Mouse (Mus musculus): ENCODE results near the gene Fcgbp. TPM values are rescaled to one million over a fixed set of nuclear protein-coding genes. Genes with fewer than 3 reads are reported as not detected.
A peak's percentile ranks its signal among the peaks of the same experiment; 100 is the strongest.

Gene Fcgbp
- 0.40 and 0.41 TPM in 2 replicates for polyA plus RNA-seq (2014; fragmentation: Nextera tagmentation; extraction: Ambion mirVana)

DNA sequence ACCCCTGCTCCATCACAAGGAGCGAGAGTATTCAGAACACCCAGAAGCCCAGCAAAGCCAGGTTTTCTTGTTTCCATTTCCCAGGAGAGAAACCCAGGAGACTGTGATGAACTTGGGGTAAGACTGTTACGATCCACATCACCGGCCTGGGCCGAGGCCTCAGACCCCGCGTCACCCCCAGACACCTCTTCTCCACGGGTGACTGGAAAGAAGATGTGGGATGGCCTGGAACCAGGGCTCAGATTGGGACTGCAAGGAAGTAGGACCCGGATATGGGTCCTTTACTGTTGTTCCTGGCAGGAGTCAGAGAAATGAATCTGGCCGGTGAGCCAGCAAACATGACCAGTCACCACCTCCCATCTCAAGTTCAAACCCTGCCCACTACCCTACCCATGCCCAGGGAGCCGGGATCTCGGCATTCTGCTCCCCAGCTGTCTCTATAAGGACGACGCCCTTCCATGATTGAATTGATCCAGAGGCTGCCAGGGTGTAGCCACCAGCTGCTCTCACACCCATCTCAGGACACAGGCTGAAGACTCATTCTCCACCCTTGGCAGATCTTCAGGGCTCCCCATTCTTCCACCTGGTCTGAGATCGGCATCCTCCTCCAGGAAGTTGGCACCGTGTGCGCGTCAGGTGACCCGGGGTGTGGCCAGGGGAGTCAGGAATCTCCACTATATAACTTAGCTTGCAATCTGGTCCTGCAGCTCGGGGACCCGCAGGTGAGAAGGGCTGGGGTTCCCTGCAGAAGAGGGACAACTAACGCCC lies at the start of gene Fcgbp:
TSS of gene Fcgbp (plus strand) at position 706 of the 768 bp plus-strand sequence.
- H3K27me3 ChIP-seq (ENCODE audit: control insufficient read depth, insufficient read depth, low read length): no peaks in the 10 kb centered on the region
- ATAC-seq (ENCODE audit: insufficient number of reproducible peaks, low FRiP score, low TSS enrichment, low read depth): no peak
- H3K4me1 ChIP-seq (ENCODE audit: control insufficient read depth, insufficient read depth, low read length): no peaks in the 10 kb centered on the region; the same call in 1 of the 2 replicates
- no peaks in the 10 kb centered on the region for H3K9me3 ChIP-seq (ENCODE audit: control insufficient read depth, low read length)
- H3K4me2 ChIP-seq (ENCODE audit: low read depth, severe bottlenecking): no peak within 1 kb of the TSS
- no peak within 1 kb of the TSS for H3K9ac ChIP-seq (ENCODE audit: low read length)
- H3K4me3 ChIP-seq (ENCODE audit: low read depth, low read length): no peak within 1 kb of the TSS
- H3K36me3 ChIP-seq (ENCODE audit: control insufficient read depth, insufficient read depth, low read length): no peaks in the 10 kb centered on the region
- 86% methylated on average over 21 of the region's 21 CpGs for WGBS
- H3K27ac ChIP-seq (replicated peaks; ENCODE audit: low read depth, low read length): no peak within 1 kb of the TSS
- no peak for DNase-seq (ENCODE audit: low spot score)

DNA sequence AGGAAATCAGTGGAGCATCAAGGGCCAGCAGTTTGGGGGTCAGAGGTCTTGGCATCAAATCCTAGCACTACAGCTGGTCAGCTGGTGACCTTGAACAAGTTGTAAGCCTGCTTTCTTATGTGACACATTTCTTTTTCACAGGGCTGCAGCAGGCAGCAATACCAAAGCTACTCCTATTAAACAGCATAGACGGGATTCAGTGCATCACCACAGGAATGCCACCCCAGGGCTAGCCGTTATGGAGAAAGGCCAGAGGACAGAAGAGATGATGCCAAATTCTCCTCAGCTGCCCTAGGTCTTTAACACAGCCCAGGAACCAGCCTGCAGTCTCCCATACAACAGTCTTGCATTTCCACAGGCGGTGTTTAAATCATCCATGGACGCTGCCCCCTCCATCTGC lies 26.5 kb upstream of the Fcgbp start:
- no peak overlapping the region for H3K4me2 ChIP-seq (ENCODE audit: low read depth, severe bottlenecking)
- 0 out of 2 replicates have a peak, but pooled peaks cover 3% of the 10 kb centered on the region for H3K4me1 ChIP-seq (ENCODE audit: control insufficient read depth, insufficient read depth, low read length)
- DNase-seq (ENCODE audit: low spot score): no peak
- H3K9me3 ChIP-seq (ENCODE audit: control insufficient read depth, low read length): no peaks in the 10 kb centered on the region
- ATAC-seq (ENCODE audit: insufficient number of reproducible peaks, low FRiP score, low TSS enrichment, low read depth): no peak
- no peaks in the 10 kb centered on the region for H3K27me3 ChIP-seq (ENCODE audit: control insufficient read depth, insufficient read depth, low read length)
- peaks cover 34% of the 10 kb centered on the region for H3K36me3 ChIP-seq (ENCODE audit: control insufficient read depth, insufficient read depth, low read length)
- WGBS: 86% methylated on average over 4 of the region's 4 CpGs
- H3K27ac ChIP-seq (replicated peaks; ENCODE audit: low read depth, low read length): no peak overlapping the region
- no peak overlapping the region for H3K9ac ChIP-seq (ENCODE audit: low read length)
- H3K4me3 ChIP-seq (ENCODE audit: low read depth, low read length): no peak overlapping the region

DNA sequence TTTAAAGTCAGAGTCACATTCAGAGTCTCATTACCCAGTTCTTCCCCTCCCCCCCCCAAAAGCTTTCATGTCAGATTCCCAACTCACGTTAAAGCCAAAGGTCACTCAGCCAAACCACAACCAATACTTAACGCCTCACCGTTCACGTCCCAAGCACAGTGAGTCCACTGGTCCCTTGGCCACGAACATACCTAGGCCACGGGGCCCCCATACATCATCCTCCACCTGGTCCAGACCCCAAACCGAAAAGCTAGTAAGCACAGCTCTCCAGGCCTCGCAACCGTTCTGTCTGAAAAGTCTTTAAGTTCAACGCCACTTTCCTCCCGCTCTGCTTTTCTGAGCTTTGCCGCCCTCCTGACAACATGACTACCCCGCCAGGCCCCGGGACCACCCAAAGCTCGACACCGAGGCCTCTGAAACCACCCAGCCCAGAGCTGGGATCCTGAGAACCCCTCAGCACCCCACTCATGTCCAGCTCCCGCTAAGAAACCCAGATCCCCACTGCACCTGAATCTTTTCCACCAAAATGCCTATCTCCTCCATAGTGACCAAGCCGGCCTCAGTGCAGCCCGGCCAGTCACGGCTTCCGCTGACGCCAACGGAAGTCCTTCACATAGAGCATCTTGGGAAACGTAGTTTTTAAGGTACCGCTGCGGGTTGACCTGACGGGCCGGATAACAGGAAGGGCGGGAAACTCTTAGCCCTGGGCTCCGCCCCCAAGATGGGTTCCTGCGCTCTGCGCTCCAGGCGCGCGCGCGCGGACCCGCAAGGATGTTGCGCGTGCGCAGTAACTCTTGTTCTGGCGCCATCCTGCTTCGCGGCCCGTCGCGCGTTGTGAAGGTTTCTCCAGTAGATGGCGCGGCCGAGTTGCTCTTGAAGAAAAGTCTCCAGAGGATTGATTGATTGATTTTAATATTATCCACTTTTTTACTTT lies 21.3 kb upstream of the Fcgbp start, which contains the start of gene Psmc4:
TSS of gene Psmc4 (minus strand) at position 626 of the 934 bp plus-strand sequence.
- WGBS: under 1% methylated on average over 52 of the region's 52 CpGs
- DNase-seq (ENCODE audit: low spot score) (peak; percentile 98), ATAC-seq (ENCODE audit: insufficient number of reproducible peaks, low FRiP score, low TSS enrichment, low read depth) (peak; percentile 93)
- Histone ChIP-seq H3K4me1 (ENCODE audit: control insufficient read depth, insufficient read depth, low read length) (0 out of 2 replicates have a peak, but pooled peaks cover 3% of the 10 kb centered on the region), H3K9me3 (ENCODE audit: control insufficient read depth, low read length) (no peaks in the 10 kb centered on the region), H3K36me3 (ENCODE audit: control insufficient read depth, insufficient read depth, low read length) (peaks cover 21% of the 10 kb centered on the region), H3K4me3 (ENCODE audit: low read depth, low read length) (peak within 1 kb of the TSS; percentile 84), H3K4me2 (ENCODE audit: low read depth, severe bottlenecking) (peak within 1 kb of the TSS; percentile 67), H3K27me3 (ENCODE audit: control insufficient read depth, insufficient read depth, low read length) (no peaks in the 10 kb centered on the region), H3K9ac (ENCODE audit: low read length) (peak within 1 kb of the TSS; percentile 73), H3K27ac (replicated peaks; ENCODE audit: low read depth, low read length) (no peak within 1 kb of the TSS)

DNA sequence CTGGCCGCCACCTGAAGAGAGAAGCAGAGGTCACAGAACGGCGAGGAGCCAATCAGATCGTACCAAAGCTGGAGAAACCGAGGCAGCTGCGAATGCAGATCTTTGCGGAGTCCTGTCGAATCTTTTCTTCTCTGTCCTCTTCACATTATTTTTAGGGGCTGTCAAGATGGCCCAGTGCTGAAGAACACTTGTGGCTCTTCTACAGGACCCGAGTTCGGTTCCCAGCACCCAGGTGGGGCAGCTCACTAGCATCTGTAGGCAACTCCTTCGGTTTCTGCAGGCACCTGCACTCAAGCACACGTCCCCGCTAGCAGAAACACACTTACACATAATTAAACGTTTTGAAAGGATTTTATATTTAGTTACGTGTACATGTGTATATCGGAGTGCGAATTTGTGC lies 20.5 kb upstream of the Fcgbp start:
- H3K9ac ChIP-seq (ENCODE audit: low read length): peak overlapping the region; percentile 27; the same call in 1 of the 2 replicates
- WGBS: 62% methylated on average over 17 of the region's 17 CpGs
- H3K4me3 ChIP-seq (ENCODE audit: low read depth, low read length): no peak overlapping the region
- no peaks in the 10 kb centered on the region for H3K9me3 ChIP-seq (ENCODE audit: control insufficient read depth, low read length)
- 0 out of 2 replicates have a peak, but pooled peaks cover 3% of the 10 kb centered on the region for H3K4me1 ChIP-seq (ENCODE audit: control insufficient read depth, insufficient read depth, low read length)
- H3K36me3 ChIP-seq (ENCODE audit: control insufficient read depth, insufficient read depth, low read length): peaks cover 16% of the 10 kb centered on the region
- no peak overlapping the region for H3K27ac ChIP-seq (replicated peaks; ENCODE audit: low read depth, low read length)
- DNase-seq (ENCODE audit: low spot score) (peak; percentile 25), ATAC-seq (ENCODE audit: insufficient number of reproducible peaks, low FRiP score, low TSS enrichment, low read depth) (no peak)
- H3K4me2 ChIP-seq (ENCODE audit: low read depth, severe bottlenecking): no peak overlapping the region
- H3K27me3 ChIP-seq (ENCODE audit: control insufficient read depth, insufficient read depth, low read length): no peaks in the 10 kb centered on the region

DNA sequence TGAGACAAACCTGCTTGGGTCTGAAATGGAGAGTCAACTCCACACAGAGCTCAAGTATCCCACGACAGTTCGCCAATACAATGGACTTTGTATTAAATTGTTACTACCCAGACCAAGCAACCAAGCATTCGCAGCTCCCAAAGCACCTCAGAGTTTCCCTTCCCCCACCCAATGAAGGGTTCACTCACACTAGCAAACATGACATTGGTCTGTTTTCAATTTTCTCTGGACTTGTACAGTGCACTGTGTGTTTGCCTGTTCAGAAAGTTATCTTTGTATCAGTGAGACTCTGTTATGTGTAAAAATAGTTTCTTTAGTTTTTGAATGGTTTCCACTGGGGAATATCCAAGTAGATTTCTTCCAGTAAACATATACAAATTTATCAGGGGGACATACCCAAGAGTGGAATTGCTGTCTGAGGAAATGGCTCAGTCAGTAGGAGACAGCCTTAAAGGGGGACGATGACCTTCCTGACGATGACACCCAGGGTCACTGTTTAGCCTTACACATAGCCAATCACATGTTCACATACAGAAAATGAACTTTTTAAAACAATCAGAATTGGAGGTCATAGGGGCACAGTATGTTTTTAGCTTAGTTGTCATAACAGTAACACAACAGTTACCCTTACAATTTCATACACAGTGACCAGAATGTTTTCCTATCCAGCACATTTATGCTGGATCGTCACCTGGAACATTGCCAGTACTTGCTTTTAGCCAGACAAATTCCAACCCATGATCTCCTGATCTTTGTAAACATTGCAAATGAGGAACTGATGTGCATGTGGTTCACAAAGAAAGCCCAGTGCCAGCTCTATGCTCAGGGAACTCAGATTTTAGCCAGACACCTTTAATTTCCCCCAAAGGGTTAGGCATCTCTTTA lies 17.7 kb upstream of the Fcgbp start:
- H3K9me3 ChIP-seq (ENCODE audit: control insufficient read depth, low read length): no peaks in the 10 kb centered on the region
- 0 out of 2 replicates have a peak, but pooled peaks cover 3% of the 10 kb centered on the region for H3K4me1 ChIP-seq (ENCODE audit: control insufficient read depth, insufficient read depth, low read length)
- H3K27ac ChIP-seq (replicated peaks; ENCODE audit: low read depth, low read length): no peak overlapping the region
- H3K27me3 ChIP-seq (ENCODE audit: control insufficient read depth, insufficient read depth, low read length): no peaks in the 10 kb centered on the region
- H3K4me2 ChIP-seq (ENCODE audit: low read depth, severe bottlenecking): no peak overlapping the region
- H3K9ac ChIP-seq (ENCODE audit: low read length): no peak overlapping the region
- DNase-seq (ENCODE audit: low spot score) (no peak), ATAC-seq (ENCODE audit: insufficient number of reproducible peaks, low FRiP score, low TSS enrichment, low read depth) (no peak)
- no peaks in the 10 kb centered on the region for H3K36me3 ChIP-seq (ENCODE audit: control insufficient read depth, insufficient read depth, low read length)
- WGBS: 84% methylated on average over 6 of the region's 6 CpGs
- H3K4me3 ChIP-seq (ENCODE audit: low read depth, low read length): no peak overlapping the region

DNA sequence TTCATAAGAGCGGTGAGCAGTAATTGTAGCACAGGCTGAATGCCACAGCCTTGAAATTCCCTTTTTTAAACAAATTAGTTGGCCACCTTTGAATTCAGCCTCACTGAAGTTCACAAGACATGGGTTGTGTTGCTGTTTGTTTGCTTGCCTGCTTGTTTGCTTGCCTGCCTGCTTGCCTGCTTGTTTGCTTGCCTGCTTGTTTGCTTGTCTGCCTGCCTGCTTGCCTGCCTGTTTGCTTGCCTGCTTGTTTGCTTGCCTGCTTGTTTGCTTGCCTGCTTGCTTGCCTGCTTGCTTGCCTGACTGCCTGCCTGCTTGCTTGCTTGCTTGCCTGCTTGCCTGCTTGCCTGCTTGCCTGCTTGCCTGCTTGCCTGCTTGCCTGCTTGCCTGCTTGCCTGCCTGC lies 11.1 kb upstream of the Fcgbp start:
- 81% methylated on average over 1 of the region's 1 CpGs for WGBS
- no peak for DNase-seq (ENCODE audit: low spot score)
- H3K4me1 ChIP-seq (ENCODE audit: control insufficient read depth, insufficient read depth, low read length): no peaks in the 10 kb centered on the region

DNA sequence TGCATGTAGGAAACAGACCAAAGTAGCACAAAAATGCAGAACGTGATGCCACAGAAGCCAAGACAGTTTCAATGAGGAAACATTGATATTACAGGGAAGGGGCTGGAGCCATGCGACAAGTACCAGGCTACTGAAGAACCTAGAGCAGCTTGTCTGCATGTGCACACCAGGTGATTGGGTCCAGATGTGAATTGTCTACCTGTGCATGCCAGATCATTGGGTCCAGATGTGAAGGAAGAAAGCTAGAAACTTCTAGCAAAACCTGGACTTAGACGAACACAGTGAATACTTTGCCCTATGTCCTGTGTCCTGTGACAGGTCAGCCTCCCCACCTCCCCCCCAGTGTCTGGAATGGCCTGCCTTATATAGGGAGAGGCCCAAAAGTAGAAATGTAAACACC lies 2.4 kb upstream of the Fcgbp start:
- Histone ChIP-seq H3K27me3 (ENCODE audit: control insufficient read depth, insufficient read depth, low read length) (no peaks in the 10 kb centered on the region), H3K9me3 (ENCODE audit: control insufficient read depth, low read length) (no peaks in the 10 kb centered on the region), H3K36me3 (ENCODE audit: control insufficient read depth, insufficient read depth, low read length) (no peaks in the 10 kb centered on the region), H3K9ac (ENCODE audit: low read length) (no peak overlapping the region), H3K4me3 (ENCODE audit: low read depth, low read length) (no peak overlapping the region), H3K4me2 (ENCODE audit: low read depth, severe bottlenecking) (no peak overlapping the region), H3K4me1 (ENCODE audit: control insufficient read depth, insufficient read depth, low read length) (no peaks in the 10 kb centered on the region; the same call in 1 of the 2 replicates), H3K27ac (replicated peaks; ENCODE audit: low read depth, low read length) (no peak overlapping the region)
- 47% methylated on average over 3 of the region's 3 CpGs for WGBS
- DNase-seq (ENCODE audit: low spot score) (peak; percentile 35), ATAC-seq (ENCODE audit: insufficient number of reproducible peaks, low FRiP score, low TSS enrichment, low read depth) (no peak)

More for the DNA sequence above, 11.1 kb upstream of the Fcgbp start:
- H3K4me3 ChIP-seq (ENCODE audit: low read depth, low read length): no peak overlapping the region
- no peaks in the 10 kb centered on the region for H3K9me3 ChIP-seq (ENCODE audit: control insufficient read depth, low read length)
- no peak overlapping the region for H3K27ac ChIP-seq (replicated peaks; ENCODE audit: low read depth, low read length)
- ATAC-seq (ENCODE audit: insufficient number of reproducible peaks, low FRiP score, low TSS enrichment, low read depth): no peak
- no peaks in the 10 kb centered on the region for H3K36me3 ChIP-seq (ENCODE audit: control insufficient read depth, insufficient read depth, low read length)
- no peak overlapping the region for H3K9ac ChIP-seq (ENCODE audit: low read length)
- no peak overlapping the region for H3K4me2 ChIP-seq (ENCODE audit: low read depth, severe bottlenecking)
- no peaks in the 10 kb centered on the region for H3K27me3 ChIP-seq (ENCODE audit: control insufficient read depth, insufficient read depth, low read length)

All from limb, embryonic 11.5 days (tissue).